Mouse (Mus musculus): ENCODE results near the gene Smyd2. TPM values are rescaled to one million over a fixed set of nuclear protein-coding genes. Genes with fewer than 3 reads are reported as not detected.

The Smyd2 gene
- polyA plus RNA-seq, 1 experiment, result 15.2 TPM

DNA sequence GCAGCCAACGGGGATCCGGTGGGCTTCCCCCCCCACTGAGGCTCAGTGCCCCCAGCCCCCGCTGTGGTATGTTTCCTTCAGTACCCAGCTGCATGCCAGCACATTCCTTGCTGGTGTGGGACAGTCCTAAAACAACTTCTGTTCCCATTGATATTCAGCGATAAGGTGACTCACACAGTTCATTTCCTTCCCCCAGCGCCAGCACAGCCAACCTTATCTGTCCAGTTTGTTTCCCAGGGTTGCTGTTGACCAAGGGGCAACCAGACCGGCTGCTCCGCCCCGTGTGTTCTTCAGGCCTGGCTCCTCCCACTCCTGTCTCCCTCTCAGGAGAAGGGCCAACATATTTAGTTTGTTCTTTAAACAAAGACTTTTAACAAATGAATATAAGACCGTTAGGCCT, 54.7 kb downstream of the Smyd2 start:
- no peak for TF ChIP-seq GATA1 (IDR thresholded peaks at IDR 0.05; ENCODE audit: borderline replicate concordance, low read length)
- TF ChIP-seq FLI1 (IDR thresholded peaks at IDR 0.05; ENCODE audit: low read length), result no peak
- Histone ChIP-seq H3K4me1 (peaks cover 80% of the 10 kb centered on the region), H3K27me3 (replicated peaks) (no peaks in the 10 kb centered on the region), H3K36me3 (replicated peaks; ENCODE audit: low read length) (no peaks in the 10 kb centered on the region), H3K4me3 (replicated peaks) (peak overlapping the region; percentile 86), H3K9me3 (0 out of 2 replicates have a peak, but pooled peaks cover 5% of the 10 kb centered on the region)

- no peaks in the 10 kb centered on the region for H3K27me3 ChIP-seq (replicated peaks)
- peaks cover 82% of the 10 kb centered on the region for H3K4me1 ChIP-seq
- 0 out of 2 replicates have a peak, but pooled peaks cover 5% of the 10 kb centered on the region for H3K9me3 ChIP-seq
- TF ChIP-seq GATA1 (IDR thresholded peaks at IDR 0.05; ENCODE audit: borderline replicate concordance, low read length), result no peak
- no peak for TF ChIP-seq FLI1 (IDR thresholded peaks at IDR 0.05; ENCODE audit: low read length)
- peak overlapping the region; percentile 86 for H3K4me3 ChIP-seq (replicated peaks)
- H3K36me3 ChIP-seq (replicated peaks; ENCODE audit: low read length), result no peaks in the 10 kb centered on the region
Observed at GRCm38 (mm10) chr1:189867034-189867433, 55.1 kb downstream of the Smyd2 start.

DNA sequence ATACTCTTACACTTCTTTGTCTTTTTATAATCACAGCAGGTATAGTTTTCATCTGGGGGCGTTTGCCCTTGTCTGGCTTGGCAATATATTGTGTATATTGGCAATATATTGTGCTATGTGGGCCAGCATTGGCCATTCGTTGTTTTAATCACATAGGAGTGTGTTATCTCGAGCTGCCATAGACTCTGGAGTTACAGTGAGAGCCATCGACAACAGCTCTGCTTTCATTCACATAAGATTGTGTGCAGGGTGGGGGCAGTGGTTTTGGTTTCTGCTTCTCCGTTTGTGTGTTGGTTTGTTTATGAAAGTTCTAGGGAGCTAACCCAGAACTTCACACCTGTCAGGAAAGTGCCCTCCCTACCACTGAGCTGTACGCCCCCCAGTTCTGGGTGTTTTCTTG, 55.5 kb downstream of the Smyd2 start:
- H3K4me3 ChIP-seq (replicated peaks), result peak overlapping the region; percentile 86

DNA sequence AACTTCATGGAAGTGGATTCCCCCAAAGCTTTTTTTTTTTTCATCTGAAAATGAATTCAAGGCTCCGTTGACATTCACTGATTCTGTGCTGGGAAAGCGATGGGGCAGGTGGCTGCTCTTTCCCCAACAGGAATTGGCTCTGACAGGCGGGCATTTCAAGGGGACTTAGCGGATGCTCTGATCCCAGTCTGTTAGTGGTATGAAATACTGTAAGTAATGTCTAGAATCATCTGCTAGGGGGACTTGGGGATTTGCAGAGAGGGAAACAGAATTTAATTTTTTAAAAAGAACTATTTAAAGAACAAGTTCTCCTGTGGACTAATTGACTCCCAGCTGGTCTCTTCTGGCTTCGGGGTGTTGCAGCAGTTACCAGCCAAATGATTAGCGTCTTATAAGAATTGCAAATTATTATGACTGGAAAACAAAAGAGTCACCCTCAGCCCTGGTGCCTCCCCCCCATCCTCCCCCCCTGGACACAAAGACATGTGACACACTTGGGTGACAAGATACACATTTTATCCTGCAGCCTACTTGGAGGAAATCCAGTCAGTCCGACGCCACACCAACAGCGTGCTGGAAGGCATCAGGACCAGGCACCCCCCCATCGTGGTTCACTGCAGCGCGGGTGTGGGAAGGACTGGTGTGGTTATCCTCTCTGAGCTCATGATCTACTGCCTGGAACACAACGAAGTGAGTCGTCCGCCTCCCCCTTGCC, 57.2 kb downstream of the Smyd2 start:
- Histone ChIP-seq H3K36me3 (replicated peaks; ENCODE audit: low read length) (no peaks in the 10 kb centered on the region), H3K4me1 (peaks cover 79% of the 10 kb centered on the region), H3K27me3 (replicated peaks) (no peaks in the 10 kb centered on the region), H3K4me3 (replicated peaks) (peak overlapping the region; percentile 62), H3K9me3 (0 out of 2 replicates have a peak, but pooled peaks cover 5% of the 10 kb centered on the region)
- TF ChIP-seq GATA1 (IDR thresholded peaks at IDR 0.05; ENCODE audit: borderline replicate concordance, low read length) (no peak), FLI1 (IDR thresholded peaks at IDR 0.05; ENCODE audit: low read length) (no peak)

More for the DNA sequence above, 55.5 kb downstream of the Smyd2 start:
- no peak for TF ChIP-seq FLI1 (IDR thresholded peaks at IDR 0.05; ENCODE audit: low read length)
- no peak for TF ChIP-seq GATA1 (IDR thresholded peaks at IDR 0.05; ENCODE audit: borderline replicate concordance, low read length)
- Histone ChIP-seq H3K4me1 (peaks cover 80% of the 10 kb centered on the region), H3K9me3 (0 out of 2 replicates have a peak, but pooled peaks cover 5% of the 10 kb centered on the region), H3K27me3 (replicated peaks) (no peaks in the 10 kb centered on the region), H3K36me3 (replicated peaks; ENCODE audit: low read length) (no peaks in the 10 kb centered on the region)

- no peaks in the 10 kb centered on the region for H3K36me3 ChIP-seq (replicated peaks; ENCODE audit: low read length)
- H3K9me3 ChIP-seq, result no peaks in the 10 kb centered on the region
- TF ChIP-seq GATA1 (IDR thresholded peaks at IDR 0.05; ENCODE audit: borderline replicate concordance, low read length) (no peak), FLI1 (IDR thresholded peaks at IDR 0.05; ENCODE audit: low read length) (no peak)
- no peaks in the 10 kb centered on the region for H3K27me3 ChIP-seq (replicated peaks)
- H3K4me1 ChIP-seq, result peaks cover 74% of the 10 kb centered on the region
- H3K4me3 ChIP-seq (replicated peaks), result no peak overlapping the region
Observed at GRCm38 (mm10) chr1:189864301-189864700, 57.9 kb downstream of the Smyd2 start.

DNA sequence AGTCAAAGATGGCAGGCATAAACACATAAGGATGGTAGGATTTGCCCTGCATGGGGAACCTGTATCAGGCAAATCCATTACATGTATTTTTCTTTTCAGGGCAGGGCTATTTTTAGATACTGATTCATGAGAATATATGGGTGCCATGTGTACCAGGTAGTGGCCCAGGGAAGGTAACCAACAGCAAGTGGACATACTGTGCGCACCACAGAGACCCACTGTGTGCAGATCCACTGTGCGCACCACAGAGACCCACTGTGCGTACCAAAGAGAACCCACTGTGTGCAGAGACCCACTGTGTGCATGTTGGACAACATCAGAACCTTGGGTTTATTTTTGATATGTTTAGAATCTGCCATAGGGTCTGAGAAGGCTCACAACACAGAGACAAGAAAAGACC, 58.4 kb downstream of the Smyd2 start:
- Histone ChIP-seq H3K4me1 (peaks cover 72% of the 10 kb centered on the region), H3K4me3 (replicated peaks) (no peak overlapping the region), H3K36me3 (replicated peaks; ENCODE audit: low read length) (no peaks in the 10 kb centered on the region), H3K27me3 (replicated peaks) (no peaks in the 10 kb centered on the region), H3K9me3 (no peaks in the 10 kb centered on the region)
- TF ChIP-seq GATA1 (IDR thresholded peaks at IDR 0.05; ENCODE audit: borderline replicate concordance, low read length) (no peak), FLI1 (IDR thresholded peaks at IDR 0.05; ENCODE audit: low read length) (no peak)

DNA sequence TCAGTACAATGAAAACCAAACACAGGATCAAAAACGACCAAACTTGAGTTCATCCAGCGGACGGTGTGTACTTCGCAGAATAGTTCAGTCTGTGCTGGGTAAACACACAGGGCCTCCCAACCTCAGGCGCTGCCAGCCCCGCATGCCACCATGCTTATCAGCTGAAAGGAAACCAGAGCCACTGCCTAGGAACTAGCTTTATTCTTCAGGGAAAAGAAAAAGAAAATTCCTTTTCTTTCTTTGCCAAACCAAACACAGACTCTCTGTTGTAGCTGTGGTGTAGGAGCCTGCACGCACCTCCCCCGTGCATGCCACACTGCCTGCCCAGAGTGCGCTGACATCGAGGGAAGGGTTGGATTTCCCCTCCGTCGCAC, 61.2 kb downstream of the Smyd2 start:
- Histone ChIP-seq H3K9me3 (peaks cover 9% of the 10 kb centered on the region), H3K4me3 (replicated peaks) (peak overlapping the region; percentile 75), H3K36me3 (replicated peaks; ENCODE audit: low read length) (no peaks in the 10 kb centered on the region), H3K4me1 (peaks cover 56% of the 10 kb centered on the region), H3K27me3 (replicated peaks) (peaks cover 1% of the 10 kb centered on the region)
- TF ChIP-seq FLI1 (IDR thresholded peaks at IDR 0.05; ENCODE audit: low read length) (no peak), GATA1 (IDR thresholded peaks at IDR 0.05; ENCODE audit: borderline replicate concordance, low read length) (no peak)

GRCm38 (mm10) chr1:189860112-189860941, 61.8 kb downstream of the Smyd2 start:
- peaks cover 53% of the 10 kb centered on the region for H3K4me1 ChIP-seq
- H3K27me3 ChIP-seq (replicated peaks), result peaks cover 1% of the 10 kb centered on the region
- no peak for TF ChIP-seq FLI1 (IDR thresholded peaks at IDR 0.05; ENCODE audit: low read length)
- TF ChIP-seq GATA1 (IDR thresholded peaks at IDR 0.05; ENCODE audit: borderline replicate concordance, low read length), result no peak
- peaks cover 9% of the 10 kb centered on the region for H3K9me3 ChIP-seq
- H3K36me3 ChIP-seq (replicated peaks; ENCODE audit: low read length), result no peaks in the 10 kb centered on the region
- H3K4me3 ChIP-seq (replicated peaks), result peak overlapping the region; percentile 46

DNA sequence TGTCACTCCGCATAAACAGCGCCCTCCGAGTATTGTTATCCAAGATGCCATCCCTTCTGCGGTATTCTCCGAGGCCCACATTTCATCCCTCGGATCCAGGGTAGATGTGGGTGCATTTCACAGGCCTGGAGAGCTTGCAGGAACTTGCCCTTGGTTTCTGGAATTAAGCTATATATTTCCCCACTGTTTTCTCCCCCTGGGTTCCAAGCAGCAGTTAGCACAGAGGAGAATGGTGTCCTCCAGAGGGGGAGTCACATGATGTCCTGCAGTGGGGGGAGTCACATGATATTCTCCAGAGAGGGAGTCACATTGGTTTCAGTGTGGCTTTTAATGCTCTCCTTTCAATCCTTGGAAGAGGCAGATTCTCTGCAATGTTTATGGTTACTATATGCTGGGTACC, 63.8 kb downstream of the Smyd2 start:
- no peaks in the 10 kb centered on the region for H3K36me3 ChIP-seq (replicated peaks; ENCODE audit: low read length)
- peaks cover 3% of the 10 kb centered on the region for H3K27me3 ChIP-seq (replicated peaks)
- H3K4me3 ChIP-seq (replicated peaks), result no peak overlapping the region
- H3K9me3 ChIP-seq, result peaks cover 9% of the 10 kb centered on the region
- peaks cover 43% of the 10 kb centered on the region for H3K4me1 ChIP-seq
- TF ChIP-seq FLI1 (IDR thresholded peaks at IDR 0.05; ENCODE audit: low read length) (no peak), GATA1 (IDR thresholded peaks at IDR 0.05; ENCODE audit: borderline replicate concordance, low read length) (no peak)

GRCm38 (mm10) chr1:189855739-189856138, 66.4 kb downstream of the Smyd2 start:
- TF ChIP-seq FLI1 (IDR thresholded peaks at IDR 0.05; ENCODE audit: low read length) (no peak), GATA1 (IDR thresholded peaks at IDR 0.05; ENCODE audit: borderline replicate concordance, low read length) (no peak)
- peak overlapping the region; percentile 7 for H3K4me3 ChIP-seq (replicated peaks)
- H3K36me3 ChIP-seq (replicated peaks; ENCODE audit: low read length), result no peaks in the 10 kb centered on the region
- H3K4me1 ChIP-seq, result peaks cover 32% of the 10 kb centered on the region
- peaks cover 18% of the 10 kb centered on the region for H3K9me3 ChIP-seq
- H3K27me3 ChIP-seq (replicated peaks), result peaks cover 4% of the 10 kb centered on the region

Data from megakaryocyte, embryonic 14.5 days (primary cell).